Mouse (Mus musculus) thymus, postnatal 0 days (tissue): ENCODE data around the gene Slc2a8. TPM values are rescaled to one million over a fixed set of nuclear protein-coding genes. Genes with fewer than 3 reads are reported as not detected.

Source experiments
- DNase-seq: peaks from one replicate; pipeline ENCODE4 v3.0.0-alpha.2; 2015; ENCODE audit warnings: low spot score
- polyA plus RNA-seq: library from polyadenylated mRNA; unstranded; fragments of >200 nt; fragmentation: Nextera tagmentation; extraction: Ambion mirVana; gene quantifications from 2 replicates; pipeline ENCODE4 v1.2.1, GENCODE M21; 2015

Slc2a8 gene
- polyA plus RNA-seq, 1 experiment from 2014 or later: 13.6 TPM

DNA sequence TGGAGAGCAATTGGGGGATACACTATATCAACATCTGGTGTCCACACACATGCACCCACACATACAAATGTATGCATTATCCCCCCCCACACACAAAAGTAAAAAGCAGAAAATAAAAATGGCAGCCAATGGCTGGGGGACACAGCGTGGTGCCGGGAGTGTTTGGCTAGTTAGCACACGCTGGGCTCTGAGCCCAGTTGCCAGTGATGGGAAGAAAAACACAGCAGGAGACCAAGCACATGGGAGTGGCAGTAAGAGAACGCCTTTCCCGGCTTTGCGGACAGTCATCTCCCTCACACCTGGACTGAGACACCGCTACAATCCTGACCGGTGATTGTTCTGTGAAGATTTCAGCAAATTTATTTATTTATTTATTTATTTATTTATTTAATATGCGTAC lies 10.6 kb downstream of the Slc2a8 start:
- no peak for DNase-seq

DNA sequence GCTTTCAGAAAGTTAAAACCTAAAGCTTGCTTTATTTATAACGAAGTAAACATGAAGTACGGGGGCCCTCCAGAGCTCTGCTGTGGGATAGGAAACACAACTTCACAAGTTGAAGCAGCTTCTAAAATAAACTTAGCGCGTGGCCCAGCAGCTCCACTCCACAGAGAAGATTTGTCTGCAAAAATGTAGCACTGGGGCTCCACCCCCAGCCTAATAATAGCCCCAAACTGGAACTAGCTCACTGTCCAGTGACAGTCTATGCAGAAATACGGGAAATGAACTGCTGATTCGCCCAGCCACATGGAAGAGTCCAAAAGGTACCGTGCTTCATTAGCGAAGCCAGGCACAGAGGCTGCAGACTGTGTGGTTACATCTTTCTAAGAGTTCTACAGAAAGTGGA lies 12.6 kb downstream of the Slc2a8 start:
- no peak for DNase-seq

GRCm38 (mm10) chr2:32968024-32968614 lies 13.8 kb downstream of the Slc2a8 start:
- DNase-seq: no peak

GRCm38 (mm10) chr2:32966689-32967631 lies 14.9 kb downstream of the Slc2a8 start:
- peak; percentile 65 for DNase-seq

DNA sequence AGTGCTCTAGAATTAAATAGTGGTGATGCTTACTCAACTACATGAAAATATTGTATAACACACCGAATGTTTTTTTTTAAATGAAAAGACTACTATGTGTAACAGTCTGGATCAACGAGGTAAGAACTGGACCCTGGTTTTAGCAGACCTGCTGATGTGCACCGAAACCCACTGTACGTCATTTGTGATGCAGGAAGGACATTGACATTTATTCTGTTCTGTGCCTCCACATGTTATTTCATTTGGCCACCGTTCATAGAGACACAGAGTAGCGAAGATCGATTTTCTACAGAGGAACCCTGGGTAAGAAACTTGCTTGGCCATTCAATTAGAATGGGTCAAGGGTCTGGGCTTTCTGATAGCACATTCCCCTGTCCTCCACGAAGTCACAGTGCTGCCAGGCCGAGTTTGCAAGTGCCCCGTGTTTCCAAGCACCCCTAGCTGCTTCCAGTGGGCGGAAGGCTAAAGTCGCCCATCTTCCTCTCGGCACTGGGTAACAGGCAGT lies 15.6 kb downstream of the Slc2a8 start:
- DNase-seq: no peak

DNA sequence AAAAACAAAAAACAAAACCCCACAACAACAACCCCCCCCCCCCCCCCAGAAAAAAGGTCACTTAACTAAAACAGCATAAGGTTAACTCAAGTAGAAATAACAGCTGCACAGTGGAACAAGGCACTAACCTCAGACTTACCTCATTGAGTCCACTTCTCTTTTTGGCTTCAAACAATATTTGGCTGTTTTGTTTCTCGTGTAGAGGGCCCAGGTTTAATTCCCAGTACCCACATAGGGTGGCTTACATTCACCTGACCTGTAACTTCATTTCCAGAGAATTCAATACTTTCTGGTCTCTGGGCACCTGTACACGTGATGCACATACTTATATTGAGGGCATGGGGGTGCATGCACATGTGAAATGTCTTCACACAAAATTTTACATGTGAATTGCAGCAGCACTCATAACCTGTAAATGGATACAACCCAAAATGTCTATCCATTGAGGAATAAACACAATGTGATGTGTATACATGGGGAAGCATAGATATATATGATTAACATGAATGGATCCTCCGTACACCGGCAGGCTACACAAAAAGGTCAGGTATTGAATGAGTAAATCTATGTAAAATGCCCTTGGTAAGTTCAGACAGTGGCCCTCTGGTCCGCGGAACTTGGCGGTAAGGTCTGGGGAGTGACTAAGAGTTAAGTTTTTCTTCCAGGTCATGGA lies 16.2 kb downstream of the Slc2a8 start:
- no peak for DNase-seq

GRCm38 (mm10) chr2:32964659-32965457 lies 17.0 kb downstream of the Slc2a8 start:
- no peak for DNase-seq

DNA sequence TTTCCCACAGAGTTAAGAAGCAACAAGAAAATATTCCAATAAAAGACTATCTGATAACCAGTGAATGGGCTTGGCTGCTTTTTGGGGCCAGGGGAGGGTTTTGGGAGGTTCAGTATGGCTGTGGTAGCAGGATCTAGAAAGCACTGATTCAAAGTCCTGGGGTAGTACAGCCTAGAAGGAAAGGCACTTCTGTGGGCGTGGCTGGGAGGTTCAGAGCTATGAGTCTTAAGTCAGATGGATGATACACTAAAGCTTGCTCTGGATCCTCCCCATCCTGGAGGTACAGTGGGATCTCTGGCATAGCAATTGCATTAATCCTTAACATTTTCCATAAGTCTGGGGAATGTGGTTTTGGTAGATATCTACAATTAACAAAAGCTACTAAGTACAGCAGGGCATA lies 17.9 kb downstream of the Slc2a8 start:
- DNase-seq: no peak

DNA sequence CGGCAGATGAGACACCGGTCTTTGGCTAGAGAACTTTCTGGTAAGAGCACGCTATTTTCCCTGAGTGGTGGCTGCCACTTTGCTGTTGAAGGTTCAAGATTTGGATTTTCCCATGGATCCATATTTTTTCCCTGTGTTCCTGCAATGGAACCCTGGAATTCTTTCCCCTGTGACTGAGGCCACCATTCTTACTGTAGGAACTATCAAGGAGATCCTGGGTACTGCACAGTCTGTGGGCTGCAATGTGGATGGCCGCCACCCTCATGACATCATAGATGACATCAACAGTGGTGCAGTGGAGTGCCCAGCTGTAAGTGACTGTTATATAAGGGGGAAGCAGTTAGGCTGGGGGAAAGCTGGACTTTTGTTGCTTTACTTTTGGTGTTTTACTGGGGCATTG lies 18.3 kb downstream of the Slc2a8 start:
- DNase-seq: no peak

- peak; percentile 78 for DNase-seq
Measured at GRCm38 (mm10) chr2:32962875-32963220, 19.0 kb downstream of the Slc2a8 start.

DNA sequence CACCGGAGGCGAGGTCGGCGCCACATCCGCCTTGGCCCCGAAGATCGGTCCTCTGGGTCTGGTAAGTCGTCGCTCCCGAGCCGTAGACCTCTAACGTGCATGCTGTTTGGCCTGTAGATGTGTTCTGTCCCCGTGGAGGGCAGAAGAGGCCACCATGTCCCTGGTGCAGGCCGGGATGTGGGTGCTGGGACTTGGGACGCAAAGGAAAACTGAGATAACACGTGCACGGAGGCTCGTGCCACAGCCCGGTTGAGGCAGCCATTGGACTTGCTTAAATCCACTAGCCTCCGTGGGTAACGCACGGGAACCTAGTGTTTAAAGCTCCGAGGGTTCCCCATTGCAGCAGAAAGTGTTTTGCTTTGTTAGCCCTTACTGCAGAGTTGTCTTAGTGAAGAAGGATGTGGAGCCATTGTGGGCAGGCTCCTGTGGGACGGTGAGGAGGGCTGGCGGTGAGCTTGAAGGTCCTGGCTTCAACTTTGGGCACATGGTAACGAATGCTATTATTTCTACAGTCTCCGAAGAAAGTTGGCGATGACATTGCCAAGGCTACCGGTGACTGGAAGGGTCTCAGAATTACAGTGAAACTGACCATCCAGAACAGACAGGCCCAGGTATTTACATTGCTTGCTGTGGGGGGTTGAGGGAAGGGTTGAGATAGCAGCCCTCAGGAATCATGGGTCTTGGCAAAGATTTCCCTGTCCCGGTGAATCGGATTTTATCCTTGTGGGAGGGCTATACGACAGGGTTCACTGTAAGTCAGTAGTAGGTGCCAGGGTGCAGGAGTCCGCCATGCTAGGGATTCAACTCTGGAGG lies 19.6 kb downstream of the Slc2a8 start:
- DNase-seq: peak; percentile 43

DNA sequence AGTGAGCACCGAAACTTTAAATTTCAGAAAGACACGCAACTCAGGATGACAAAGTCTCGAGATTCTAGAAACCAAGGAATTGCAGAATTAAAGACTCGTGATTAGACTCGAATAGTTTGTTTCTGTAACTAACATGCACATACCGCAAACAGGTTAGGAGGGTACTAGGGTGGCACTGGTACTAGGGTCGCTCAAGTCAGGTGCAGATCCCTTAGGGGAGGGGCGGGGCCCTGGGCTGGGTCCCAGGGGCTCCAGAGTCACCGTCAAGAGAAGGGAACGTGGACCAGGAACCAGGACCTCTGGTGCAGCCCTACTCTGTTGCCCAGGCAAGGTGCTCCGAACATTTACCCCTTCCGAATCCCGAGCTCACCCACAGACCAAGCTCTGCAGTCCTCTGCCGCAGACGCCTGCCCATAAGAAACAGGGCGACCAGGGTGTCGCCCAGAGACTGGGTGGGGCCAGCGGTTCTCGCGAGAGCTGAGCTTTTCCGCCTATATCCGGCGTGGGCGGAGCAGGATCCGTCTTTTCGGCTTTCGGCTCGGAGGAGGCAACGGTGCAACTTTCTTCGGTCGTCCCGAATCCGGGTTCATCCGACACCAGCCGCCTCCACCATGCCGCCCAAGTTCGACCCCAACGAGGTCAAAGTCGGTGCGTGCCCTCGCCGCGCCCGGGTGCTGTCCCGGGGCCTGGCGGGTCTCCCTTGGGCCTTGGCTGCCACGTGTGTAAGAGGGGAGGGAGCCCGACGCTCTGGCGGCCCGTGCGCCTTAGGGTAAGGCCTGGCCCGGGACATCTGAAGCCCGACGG lies 20.5 kb downstream of the Slc2a8 start, which contains the start of the genes Rpl12 and Lrsam1:
Rpl12 (plus strand) TSS at position 368 of the 804 bp plus-strand sequence.
Lrsam1 (minus strand) TSS at position 423 of the 804 bp plus-strand sequence.
- DNase-seq: peak; percentile 97

DNA sequence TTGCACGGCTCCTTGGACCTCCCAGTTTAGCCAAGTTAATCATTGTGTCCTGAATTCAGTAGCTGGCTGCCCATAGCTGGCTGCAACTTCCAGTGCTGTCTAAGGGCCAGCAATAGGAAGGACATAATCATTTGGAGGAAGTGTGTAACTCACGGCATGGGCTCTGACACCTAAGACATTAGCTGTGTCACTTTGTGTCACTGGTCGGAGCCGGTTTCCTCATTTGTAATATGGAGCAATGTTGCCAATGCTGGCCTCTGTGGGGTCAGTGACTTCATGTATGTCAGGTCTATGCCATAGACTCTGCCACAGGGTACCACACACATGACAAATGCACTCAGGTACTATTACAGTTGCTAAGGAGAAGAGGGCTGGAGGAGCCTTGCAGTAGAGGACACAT lies 21.6 kb downstream of the Slc2a8 start:
- DNase-seq: no peak

- no peak for DNase-seq
Measured at GRCm38 (mm10) chr2:32957344-32957743, 24.5 kb downstream of the Slc2a8 start.

- no peak for DNase-seq
Measured at GRCm38 (mm10) chr2:32954581-32954980, 27.3 kb downstream of the Slc2a8 start.

- no peak for DNase-seq
Measured at GRCm38 (mm10) chr2:32947454-32947853, 34.4 kb downstream of the Slc2a8 start.

GRCm38 (mm10) chr2:32940483-32940882 lies 41.4 kb downstream of the Slc2a8 start:
- no peak for DNase-seq

DNA sequence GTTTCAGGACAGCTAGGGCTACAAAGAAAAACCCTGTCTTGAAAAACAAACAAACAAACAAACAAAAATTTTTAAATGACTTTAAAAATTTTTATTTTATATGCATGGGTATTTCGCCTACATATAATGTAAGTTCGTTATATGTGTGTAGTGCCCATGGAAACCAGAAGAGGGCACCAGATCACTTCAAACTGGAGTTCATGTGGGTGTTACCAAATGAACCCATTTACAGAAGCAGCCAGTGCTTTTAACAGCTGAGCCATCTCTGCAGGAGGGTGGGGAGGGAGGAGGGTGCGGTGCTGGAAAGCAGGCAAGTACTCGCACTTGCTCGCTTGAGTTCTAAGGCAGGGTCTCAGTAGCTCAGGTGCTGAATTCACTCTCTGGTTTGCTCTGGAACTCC lies 42.5 kb downstream of the Slc2a8 start:
- DNase-seq: peak; percentile 73

DNA sequence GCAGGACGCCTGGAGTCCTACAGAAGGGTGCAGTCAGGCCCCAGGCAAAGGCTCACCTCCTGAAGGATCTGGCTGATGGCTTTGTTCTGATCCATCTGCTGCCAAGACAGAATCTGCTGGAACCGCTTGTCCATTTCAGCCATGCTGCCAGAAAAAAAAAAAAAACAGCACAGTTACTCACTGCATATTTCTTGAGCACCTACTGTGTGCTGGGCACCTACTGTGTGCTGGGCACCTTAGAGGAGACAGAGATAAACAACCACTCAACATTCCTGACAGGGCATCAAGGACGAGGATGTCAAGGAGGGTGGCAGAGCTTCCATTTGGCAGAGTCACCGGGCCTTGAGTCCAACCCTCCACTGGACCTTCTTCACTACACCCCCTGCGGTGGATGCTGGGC lies 43.1 kb downstream of the Slc2a8 start:
- no peak for DNase-seq
